Mouse (Mus musculus) lung, embryonic 16.5 days (tissue): ENCODE data around the gene Sdsl. TPM values are rescaled to one million over a fixed set of nuclear protein-coding genes. Genes with fewer than 3 reads are reported as not detected.

Experiments used
- ATAC-seq: fragments of 200-750 bp; cut with Nextera tagmentation; 2 replicates; pipeline ENCODE4 v1.8.0; 2017; ENCODE audit warnings: low read depth, mild to moderate bottlenecking, moderate library complexity
- H3K27ac ChIP-seq: fragments of 300-500 bp; sonication (generic); 2 replicates; pipeline ENCODE4 v1.5.1; 2014; ENCODE audit warnings: mild to moderate bottlenecking, control low read depth, low read length
- H3K27me3 ChIP-seq: fragments of 300-500 bp; sonication (generic); 2 replicates; pipeline ENCODE4 v1.6.1; 2014; ENCODE audit warnings: low read depth, low read length, mixed read lengths; ENCODE audit not compliant: control insufficient read depth, insufficient read depth
- H3K36me3 ChIP-seq: fragments of 300-500 bp; sonication (generic); 2 replicates; pipeline ENCODE4 v1.6.1; 2014; ENCODE audit warnings: low read length; ENCODE audit not compliant: control insufficient read depth, insufficient read depth
- H3K4me1 ChIP-seq: fragments of 300-500 bp; sonication (generic); replicated peaks from 2 replicates; pipeline ENCODE4 v1.6.1; 2014; ENCODE audit warnings: low read length, mixed read lengths; ENCODE audit not compliant: control insufficient read depth, insufficient read depth
- H3K4me2 ChIP-seq: fragments of 300-500 bp; sonication (generic); 2 replicates; pipeline ENCODE4 v1.6.1; 2014; ENCODE audit warnings: low read depth, low read length, control low read depth
- H3K4me3 ChIP-seq: fragments of 300-500 bp; sonication (generic); 2 replicates; pipeline ENCODE4 v1.5.1; 2014; ENCODE audit warnings: mild to moderate bottlenecking, low read length, control low read depth
- H3K9ac ChIP-seq: fragments of 300-500 bp; sonication (generic); 2 replicates; pipeline ENCODE4 v1.6.1; 2014; ENCODE audit warnings: low read length, control low read depth
- H3K9me3 ChIP-seq: fragments of 300-500 bp; sonication (generic); 2 replicates; pipeline ENCODE4 v1.6.1; 2016; ENCODE audit warnings: low read length; ENCODE audit not compliant: control insufficient read depth
- WGBS: fragments of 180-500 bp; shearing (Covaris S2); extraction: QIAGEN DNeasy Blood & Tissue Kit; methylation state at CpG from one replicate; pipeline ENCODE4 v1.1.7; 2014; 5-methylcytosine and 5-hydroxymethylcytosine counted together
- polyA plus RNA-seq: library from polyadenylated mRNA; unstranded; fragments of >200 nt; fragmentation: Nextera tagmentation; extraction: Ambion mirVana; gene quantifications from 2 replicates; pipeline ENCODE4 v1.2.1, GENCODE M21; 2015

The Sdsl gene
- polyA plus RNA-seq, 1 experiment from 2014 or later: 8.1 TPM

GRCm38 (mm10) chr5:120483399-120483798 is 10.8 kb upstream of the Sdsl start:
- H3K4me3 ChIP-seq: no peak overlapping the region
- no peak overlapping the region for H3K9ac ChIP-seq
- H3K36me3 ChIP-seq: peaks cover 11% of the 10 kb centered on the region; the same call in 1 of the 2 replicates
- no peaks in the 10 kb centered on the region for H3K27me3 ChIP-seq
- 71% methylated on average over 19 of the region's 19 CpGs for WGBS
- no peaks in the 10 kb centered on the region for H3K9me3 ChIP-seq
- no peak for ATAC-seq
- no peak overlapping the region for H3K27ac ChIP-seq
- H3K4me1 ChIP-seq: no peaks in the 10 kb centered on the region
- H3K4me2 ChIP-seq: no peak overlapping the region

- ATAC-seq: no peak
- no peak overlapping the region for H3K4me3 ChIP-seq
- no peak overlapping the region for H3K4me2 ChIP-seq
- no peaks in the 10 kb centered on the region for H3K9me3 ChIP-seq
- no peak overlapping the region for H3K27ac ChIP-seq
- 64% methylated on average over 9 of the region's 9 CpGs for WGBS
- H3K4me1 ChIP-seq: peaks cover 4% of the 10 kb centered on the region
- no peak overlapping the region for H3K9ac ChIP-seq
- H3K27me3 ChIP-seq: no peaks in the 10 kb centered on the region; the same call in 1 of the 2 replicates
- peaks cover 1% of the 10 kb centered on the region; the same call in 1 of the 2 replicates for H3K36me3 ChIP-seq
Observed at GRCm38 (mm10) chr5:120481205-120481604, 8.6 kb upstream of the Sdsl start.

GRCm38 (mm10) chr5:120479538-120479937 is 6.9 kb upstream of the Sdsl start:
- 60% methylated on average over 4 of the region's 4 CpGs for WGBS
- no peak overlapping the region for H3K4me3 ChIP-seq
- no peak for ATAC-seq

DNA sequence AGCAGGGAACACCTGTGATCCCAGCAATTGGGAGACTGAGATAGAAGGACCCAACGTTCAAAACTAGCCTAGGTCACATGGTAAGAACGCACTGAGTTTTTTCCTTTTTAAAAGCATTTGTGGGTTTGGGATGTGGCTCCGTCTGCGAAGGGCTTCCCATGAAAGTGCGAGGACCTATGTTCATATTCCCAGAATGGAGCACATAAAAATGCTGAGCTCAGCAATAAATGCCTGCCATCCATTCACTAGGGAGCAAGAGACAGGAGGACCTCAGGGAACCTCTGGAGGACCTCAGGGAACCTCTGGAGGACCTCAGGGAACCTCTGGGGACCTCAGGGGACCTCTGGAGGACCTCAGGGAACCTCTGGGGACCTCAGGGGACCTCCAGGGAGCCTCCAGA is 5.4 kb upstream of the Sdsl start:
- H3K27ac ChIP-seq: no peak overlapping the region
- peaks cover 5% of the 10 kb centered on the region for H3K4me1 ChIP-seq
- H3K4me2 ChIP-seq: no peak overlapping the region
- no peaks in the 10 kb centered on the region for H3K9me3 ChIP-seq
- no peak overlapping the region for H3K9ac ChIP-seq
- WGBS: 87% methylated on average over 5 of the region's 5 CpGs
- no peaks in the 10 kb centered on the region for H3K36me3 ChIP-seq
- H3K27me3 ChIP-seq: no peaks in the 10 kb centered on the region; the same call in 1 of the 2 replicates
- H3K4me3 ChIP-seq: no peak overlapping the region
- ATAC-seq: no peak

More at GRCm38 (mm10) chr5:120479538-120479937, 6.9 kb upstream of the Sdsl start:
- Histone ChIP-seq H3K27me3 (no peaks in the 10 kb centered on the region; the same call in 1 of the 2 replicates), H3K4me2 (no peak overlapping the region), H3K4me1 (peaks cover 5% of the 10 kb centered on the region), H3K9me3 (no peaks in the 10 kb centered on the region), H3K27ac (no peak overlapping the region), H3K9ac (no peak overlapping the region), H3K36me3 (no peaks in the 10 kb centered on the region; the same call in 1 of the 2 replicates)

DNA sequence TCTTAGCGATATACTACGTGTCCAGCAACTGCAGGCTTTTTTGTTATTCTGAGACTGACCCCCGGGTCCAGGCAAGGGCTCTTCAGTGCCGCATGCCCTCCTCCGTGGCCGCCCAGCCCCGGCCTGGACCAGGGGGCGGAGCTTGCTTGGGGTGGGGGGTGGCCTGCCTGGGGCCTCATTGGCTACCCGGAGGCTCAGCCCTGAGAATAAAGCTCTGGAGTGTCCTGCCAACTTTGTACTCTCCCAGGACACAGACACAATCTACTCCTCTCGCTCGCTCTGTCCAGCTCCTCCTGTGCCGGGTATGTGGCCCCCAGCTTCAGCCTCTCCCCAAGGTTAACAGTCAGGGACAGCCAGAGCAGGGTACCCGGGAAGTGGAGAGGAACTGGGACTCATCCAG is 3.7 kb upstream of the Sdsl start, which contains the start of gene Sds:
Sds (plus strand) TSS at position 231 of the 400 bp plus-strand sequence.
- Histone ChIP-seq H3K4me3 (no peak within 1 kb of the TSS), H3K9me3 (no peaks in the 10 kb centered on the region), H3K36me3 (no peaks in the 10 kb centered on the region), H3K9ac (peak within 1 kb of the TSS; percentile 4; the same call in 1 of the 2 replicates), H3K27ac (no peak within 1 kb of the TSS), H3K4me1 (peaks cover 5% of the 10 kb centered on the region), H3K4me2 (peak within 1 kb of the TSS; percentile 29; the same call in 1 of the 2 replicates), H3K27me3 (no peaks in the 10 kb centered on the region; the same call in 1 of the 2 replicates)
- 13% methylated on average over 13 of the region's 13 CpGs for WGBS
- 0 out of 2 replicates have a peak, but pooled peaks have one; percentile 15 for ATAC-seq

DNA sequence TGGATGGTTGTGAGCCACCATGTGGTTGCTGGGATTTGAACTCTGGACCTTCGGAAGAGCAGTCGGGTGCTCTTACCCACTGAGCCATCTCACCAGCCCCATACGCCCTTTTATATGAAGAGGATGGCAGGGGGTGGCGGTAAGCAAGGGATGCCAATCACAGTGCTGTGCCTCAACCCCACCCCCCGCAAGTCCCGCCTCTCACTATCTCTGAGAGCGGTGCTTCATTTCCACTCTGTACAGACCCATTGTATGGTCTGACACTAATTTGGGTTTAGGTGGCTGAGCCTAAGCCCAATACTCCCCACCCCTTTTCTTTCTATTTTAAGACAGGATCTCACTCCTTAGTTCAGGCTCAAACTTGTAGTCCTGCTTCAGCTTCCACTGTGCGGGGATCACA is 3.3 kb upstream of the Sdsl start:
- peaks cover 5% of the 10 kb centered on the region for H3K4me1 ChIP-seq
- no peak overlapping the region for H3K27ac ChIP-seq
- H3K4me2 ChIP-seq: peak overlapping the region; percentile 29; the same call in 1 of the 2 replicates
- H3K36me3 ChIP-seq: no peaks in the 10 kb centered on the region
- no peaks in the 10 kb centered on the region for H3K9me3 ChIP-seq
- WGBS: 61% methylated on average over 8 of the region's 8 CpGs
- no peaks in the 10 kb centered on the region; the same call in 1 of the 2 replicates for H3K27me3 ChIP-seq
- H3K4me3 ChIP-seq: no peak overlapping the region
- H3K9ac ChIP-seq: no peak overlapping the region
- no peak for ATAC-seq

DNA sequence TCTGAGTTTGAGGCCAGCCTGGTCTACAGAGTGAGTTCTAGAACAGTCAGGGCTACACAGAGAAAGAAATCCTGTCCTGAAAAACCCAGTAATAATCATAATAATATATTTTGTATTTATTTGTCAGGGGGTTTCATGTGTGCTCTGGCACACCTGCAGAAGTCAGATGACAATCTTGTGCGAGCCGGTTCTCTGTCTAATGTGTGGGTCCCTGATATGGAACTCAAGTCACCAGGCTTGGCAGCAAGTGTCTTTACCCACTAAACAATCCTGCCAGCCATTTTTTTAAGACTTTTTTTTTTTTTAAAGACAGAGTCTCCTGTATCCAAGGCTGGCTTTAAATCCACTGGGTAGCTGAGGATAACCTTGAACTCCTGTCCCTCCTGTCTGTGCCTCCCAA is 751 bp upstream of the Sdsl start:
- Histone ChIP-seq H3K27ac (no peak overlapping the region), H3K36me3 (no peaks in the 10 kb centered on the region), H3K27me3 (no peaks in the 10 kb centered on the region; the same call in 1 of the 2 replicates), H3K4me3 (no peak overlapping the region), H3K9me3 (no peaks in the 10 kb centered on the region), H3K4me2 (no peak overlapping the region), H3K4me1 (peaks cover 5% of the 10 kb centered on the region), H3K9ac (no peak overlapping the region)
- ATAC-seq: no peak
- 74% methylated on average over 2 of the region's 2 CpGs for WGBS

DNA sequence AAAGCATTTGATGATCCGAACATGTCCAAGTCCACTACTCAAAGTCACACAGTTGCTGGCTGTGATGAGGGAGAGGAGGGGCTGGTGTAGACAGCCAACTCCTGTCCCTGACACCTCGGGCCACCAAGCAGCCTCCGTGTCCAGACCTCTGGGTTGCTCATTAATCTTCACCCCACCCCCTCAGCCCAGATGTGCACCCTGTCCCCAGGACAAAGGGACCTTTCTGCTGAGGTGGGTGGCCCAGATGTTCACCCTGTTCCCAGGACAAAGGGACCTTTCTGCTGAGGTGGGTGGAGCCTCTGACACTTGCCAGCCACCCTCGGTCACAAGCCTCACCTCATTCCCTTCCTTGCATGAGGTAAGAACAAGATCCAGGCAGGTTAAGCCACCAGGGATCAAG is 1.1 kb downstream of the Sdsl start:
- Histone ChIP-seq H3K36me3 (no peaks in the 10 kb centered on the region), H3K27ac (no peak overlapping the region), H3K4me3 (no peak overlapping the region), H3K4me1 (peaks cover 5% of the 10 kb centered on the region), H3K4me2 (no peak overlapping the region), H3K9me3 (no peaks in the 10 kb centered on the region), H3K27me3 (no peaks in the 10 kb centered on the region), H3K9ac (no peak overlapping the region)
- ATAC-seq: no peak
- WGBS: 19% methylated on average over 4 of the region's 4 CpGs

GRCm38 (mm10) chr5:120468830-120469229 is 3.8 kb downstream of the Sdsl start:
- Histone ChIP-seq H3K4me3 (no peak overlapping the region), H3K9me3 (no peaks in the 10 kb centered on the region), H3K27me3 (no peaks in the 10 kb centered on the region), H3K4me2 (no peak overlapping the region), H3K27ac (no peak overlapping the region), H3K36me3 (no peaks in the 10 kb centered on the region), H3K4me1 (no peaks in the 10 kb centered on the region), H3K9ac (no peak overlapping the region)
- no peak for ATAC-seq
- WGBS: 64% methylated on average over 6 of the region's 6 CpGs
